Mouse (Mus musculus): Measurements from ENCODE around the gene Tom1. TPM values are rescaled to one million over a fixed set of nuclear protein-coding genes. Genes with fewer than 3 reads are reported as not detected.

Tom1 gene
- polyA plus RNA-seq, 1 experiment from 2014 or later, result 24.1 TPM

GRCm38 (mm10) chr8:75013557-75013956 is 19.9 kb upstream of the Tom1 start:
- Histone ChIP-seq H3K27me3 (ENCODE audit: control insufficient read depth, insufficient read depth, low read length) (no peaks in the 10 kb centered on the region), H3K4me3 (ENCODE audit: low read depth, low read length) (no peak overlapping the region), H3K36me3 (ENCODE audit: control insufficient read depth, insufficient read depth, low read length) (peaks cover 9% of the 10 kb centered on the region; the same call in 1 of the 2 replicates), H3K9ac (replicated peaks; ENCODE audit: low read depth, low read length) (no peak overlapping the region), H3K4me1 (ENCODE audit: control insufficient read depth, insufficient read depth, low read length) (no peaks in the 10 kb centered on the region), H3K27ac (ENCODE audit: low read length) (no peak overlapping the region), H3K4me2 (replicated peaks; ENCODE audit: low read depth, low read length) (no peak overlapping the region), H3K9me3 (ENCODE audit: control insufficient read depth, low read depth, low read length) (no peaks in the 10 kb centered on the region)
- 52% methylated on average over 2 of the region's 2 CpGs for WGBS
- no peak for ATAC-seq (ENCODE audit: insufficient number of reproducible peaks, insufficient read depth, low FRiP score, low read depth)

- no peak overlapping the region for H3K27ac ChIP-seq (ENCODE audit: low read length)
- no peaks in the 10 kb centered on the region for H3K4me1 ChIP-seq (ENCODE audit: control insufficient read depth, insufficient read depth, low read length)
- H3K4me3 ChIP-seq (ENCODE audit: low read depth, low read length), result no peak overlapping the region
- peaks cover 5% of the 10 kb centered on the region; the same call in 1 of the 2 replicates for H3K36me3 ChIP-seq (ENCODE audit: control insufficient read depth, insufficient read depth, low read length)
- WGBS, result 71% methylated on average over 3 of the region's 3 CpGs
- no peaks in the 10 kb centered on the region for H3K9me3 ChIP-seq (ENCODE audit: control insufficient read depth, low read depth, low read length)
- no peak overlapping the region for H3K4me2 ChIP-seq (replicated peaks; ENCODE audit: low read depth, low read length)
- ATAC-seq (ENCODE audit: insufficient number of reproducible peaks, insufficient read depth, low FRiP score, low read depth), result no peak
- no peaks in the 10 kb centered on the region for H3K27me3 ChIP-seq (ENCODE audit: control insufficient read depth, insufficient read depth, low read length)
- no peak overlapping the region for H3K9ac ChIP-seq (replicated peaks; ENCODE audit: low read depth, low read length)
Measured at GRCm38 (mm10) chr8:75013964-75014363, 19.5 kb upstream of the Tom1 start.

- WGBS, result 60% methylated on average over 2 of the region's 2 CpGs
- no peak overlapping the region for H3K9ac ChIP-seq (replicated peaks; ENCODE audit: low read depth, low read length)
- no peak overlapping the region for H3K27ac ChIP-seq (ENCODE audit: low read length)
- no peaks in the 10 kb centered on the region for H3K9me3 ChIP-seq (ENCODE audit: control insufficient read depth, low read depth, low read length)
- no peaks in the 10 kb centered on the region for H3K4me1 ChIP-seq (ENCODE audit: control insufficient read depth, insufficient read depth, low read length)
- H3K27me3 ChIP-seq (ENCODE audit: control insufficient read depth, insufficient read depth, low read length), result no peaks in the 10 kb centered on the region
- no peak overlapping the region for H3K4me2 ChIP-seq (replicated peaks; ENCODE audit: low read depth, low read length)
- no peak for ATAC-seq (ENCODE audit: insufficient number of reproducible peaks, insufficient read depth, low FRiP score, low read depth)
- H3K4me3 ChIP-seq (ENCODE audit: low read depth, low read length), result no peak overlapping the region
- 0 out of 2 replicates have a peak, but pooled peaks cover 4% of the 10 kb centered on the region for H3K36me3 ChIP-seq (ENCODE audit: control insufficient read depth, insufficient read depth, low read length)
Measured at GRCm38 (mm10) chr8:75015981-75016380, 17.5 kb upstream of the Tom1 start.

GRCm38 (mm10) chr8:75016422-75016821 is 17.1 kb upstream of the Tom1 start:
- Histone ChIP-seq H3K4me1 (ENCODE audit: control insufficient read depth, insufficient read depth, low read length) (no peaks in the 10 kb centered on the region), H3K4me2 (replicated peaks; ENCODE audit: low read depth, low read length) (no peak overlapping the region), H3K27ac (ENCODE audit: low read length) (no peak overlapping the region), H3K27me3 (ENCODE audit: control insufficient read depth, insufficient read depth, low read length) (no peaks in the 10 kb centered on the region), H3K9ac (replicated peaks; ENCODE audit: low read depth, low read length) (no peak overlapping the region), H3K36me3 (ENCODE audit: control insufficient read depth, insufficient read depth, low read length) (0 out of 2 replicates have a peak, but pooled peaks cover 4% of the 10 kb centered on the region), H3K4me3 (ENCODE audit: low read depth, low read length) (no peak overlapping the region), H3K9me3 (ENCODE audit: control insufficient read depth, low read depth, low read length) (no peaks in the 10 kb centered on the region)
- 64% methylated on average over 1 of the region's 1 CpGs for WGBS
- no peak for ATAC-seq (ENCODE audit: insufficient number of reproducible peaks, insufficient read depth, low FRiP score, low read depth)

GRCm38 (mm10) chr8:75018274-75018972 is 15.1 kb upstream of the Tom1 start:
- Histone ChIP-seq H3K4me1 (ENCODE audit: control insufficient read depth, insufficient read depth, low read length) (no peaks in the 10 kb centered on the region), H3K27ac (ENCODE audit: low read length) (no peak overlapping the region), H3K27me3 (ENCODE audit: control insufficient read depth, insufficient read depth, low read length) (no peaks in the 10 kb centered on the region), H3K4me3 (ENCODE audit: low read depth, low read length) (no peak overlapping the region), H3K9ac (replicated peaks; ENCODE audit: low read depth, low read length) (no peak overlapping the region), H3K4me2 (replicated peaks; ENCODE audit: low read depth, low read length) (no peak overlapping the region), H3K36me3 (ENCODE audit: control insufficient read depth, insufficient read depth, low read length) (peaks cover 15% of the 10 kb centered on the region; the same call in 1 of the 2 replicates), H3K9me3 (ENCODE audit: control insufficient read depth, low read depth, low read length) (no peaks in the 10 kb centered on the region)
- 18% methylated on average over 5 of the region's 5 CpGs for WGBS
- peak; percentile 37 for ATAC-seq (ENCODE audit: insufficient number of reproducible peaks, insufficient read depth, low FRiP score, low read depth)

GRCm38 (mm10) chr8:75023660-75024316 is 9.7 kb upstream of the Tom1 start:
- Histone ChIP-seq H3K4me1 (ENCODE audit: control insufficient read depth, insufficient read depth, low read length) (no peaks in the 10 kb centered on the region), H3K4me2 (replicated peaks; ENCODE audit: low read depth, low read length) (no peak overlapping the region), H3K27me3 (ENCODE audit: control insufficient read depth, insufficient read depth, low read length) (no peaks in the 10 kb centered on the region), H3K36me3 (ENCODE audit: control insufficient read depth, insufficient read depth, low read length) (peaks cover 40% of the 10 kb centered on the region), H3K4me3 (ENCODE audit: low read depth, low read length) (no peak overlapping the region), H3K9ac (replicated peaks; ENCODE audit: low read depth, low read length) (no peak overlapping the region), H3K27ac (ENCODE audit: low read length) (no peak overlapping the region), H3K9me3 (ENCODE audit: control insufficient read depth, low read depth, low read length) (no peaks in the 10 kb centered on the region)
- WGBS, result 87% methylated on average over 3 of the region's 3 CpGs
- ATAC-seq (ENCODE audit: insufficient number of reproducible peaks, insufficient read depth, low FRiP score, low read depth), result no peak

- H3K27me3 ChIP-seq (ENCODE audit: control insufficient read depth, insufficient read depth, low read length), result no peaks in the 10 kb centered on the region
- WGBS, result 86% methylated on average over 4 of the region's 4 CpGs
- H3K9ac ChIP-seq (replicated peaks; ENCODE audit: low read depth, low read length), result no peak overlapping the region
- ATAC-seq (ENCODE audit: insufficient number of reproducible peaks, insufficient read depth, low FRiP score, low read depth), result no peak
- H3K4me3 ChIP-seq (ENCODE audit: low read depth, low read length), result no peak overlapping the region
- H3K4me1 ChIP-seq (ENCODE audit: control insufficient read depth, insufficient read depth, low read length), result no peaks in the 10 kb centered on the region
- H3K4me2 ChIP-seq (replicated peaks; ENCODE audit: low read depth, low read length), result no peak overlapping the region
- H3K9me3 ChIP-seq (ENCODE audit: control insufficient read depth, low read depth, low read length), result no peaks in the 10 kb centered on the region
- peaks cover 57% of the 10 kb centered on the region for H3K36me3 ChIP-seq (ENCODE audit: control insufficient read depth, insufficient read depth, low read length)
- no peak overlapping the region for H3K27ac ChIP-seq (ENCODE audit: low read length)
Measured at GRCm38 (mm10) chr8:75025809-75026208, 7.7 kb upstream of the Tom1 start.

GRCm38 (mm10) chr8:75030453-75031024 is 3.0 kb upstream of the Tom1 start:
- Histone ChIP-seq H3K4me2 (replicated peaks; ENCODE audit: low read depth, low read length) (no peak overlapping the region), H3K4me3 (ENCODE audit: low read depth, low read length) (no peak overlapping the region), H3K9me3 (ENCODE audit: control insufficient read depth, low read depth, low read length) (no peaks in the 10 kb centered on the region), H3K9ac (replicated peaks; ENCODE audit: low read depth, low read length) (no peak overlapping the region), H3K36me3 (ENCODE audit: control insufficient read depth, insufficient read depth, low read length) (peaks cover 30% of the 10 kb centered on the region), H3K27ac (ENCODE audit: low read length) (no peak overlapping the region), H3K4me1 (ENCODE audit: control insufficient read depth, insufficient read depth, low read length) (no peaks in the 10 kb centered on the region), H3K27me3 (ENCODE audit: control insufficient read depth, insufficient read depth, low read length) (no peaks in the 10 kb centered on the region)
- 93% methylated on average over 3 of the region's 3 CpGs for WGBS
- no peak for ATAC-seq (ENCODE audit: insufficient number of reproducible peaks, insufficient read depth, low FRiP score, low read depth)

Data from stomach, embryonic 14.5 days (tissue).